Mouse (Mus musculus) olfactory bulb, adult 2 months (tissue): ENCODE data around the gene Ano6.

Experiments
- CTCF ChIP-seq: fragments of 200-500 bp; IDR thresholded peaks from 2 replicates; pipeline ENCODE4 v1.5.1; 2012; ENCODE audit warnings: low read depth, mild to moderate bottlenecking, low read length, moderate library complexity; ENCODE audit not compliant: insufficient read depth
- POLR2A ChIP-seq: fragments of 200-500 bp; IDR thresholded peaks from 2 replicates; pipeline ENCODE4 v1.6.1; 2012; ENCODE audit warnings: mild to moderate bottlenecking, low read depth, low read length, moderate library complexity; ENCODE audit not compliant: insufficient read depth

DNA sequence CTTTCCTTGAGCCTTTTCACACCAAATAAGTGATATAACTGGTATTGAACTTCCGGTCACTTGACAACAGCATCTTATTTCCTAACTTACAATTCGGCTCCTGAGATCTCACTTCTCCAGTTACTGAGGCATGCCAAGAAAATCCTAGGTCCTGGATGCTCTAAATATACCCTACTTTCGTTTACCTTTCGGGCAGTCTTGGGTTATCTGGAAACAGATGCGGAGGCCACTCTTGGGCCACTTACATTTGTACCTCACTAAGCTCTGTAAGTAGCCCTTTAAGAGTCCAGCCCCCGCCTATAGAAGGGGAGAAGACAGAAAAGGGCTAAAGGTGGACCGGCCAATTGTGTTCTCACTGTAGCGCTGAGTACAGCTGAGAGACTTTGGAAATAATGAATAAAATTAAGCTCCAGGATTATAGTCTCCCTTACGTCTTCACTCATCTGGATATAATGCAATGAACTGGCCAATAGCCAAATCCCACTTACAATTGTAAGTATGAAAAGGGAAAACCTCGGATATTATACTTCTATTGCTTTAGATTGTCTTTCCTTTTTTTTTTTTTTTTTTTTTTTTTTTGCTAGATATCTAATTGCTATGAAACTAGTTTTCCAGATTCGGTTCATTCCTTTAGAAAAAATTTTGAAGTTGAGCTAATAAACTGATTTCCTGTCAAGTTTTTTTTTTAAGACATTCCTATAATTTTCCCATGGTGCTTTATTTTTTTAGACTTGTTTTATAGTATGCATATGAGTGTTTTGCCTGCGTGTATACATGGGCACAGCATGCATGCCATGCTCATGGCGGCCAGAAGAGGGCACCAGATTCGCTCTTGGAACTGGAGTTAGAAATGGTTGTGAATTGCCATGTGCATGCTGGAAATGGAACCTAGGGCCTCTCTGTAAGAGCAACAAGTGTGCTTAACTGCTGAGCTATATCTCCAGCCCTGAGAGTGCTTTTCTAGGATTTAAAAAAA, 17.5 kb upstream of the Ano6 start:
- TF ChIP-seq CTCF (peak; percentile 41; the same call in 1 of the 2 replicates), POLR2A (no peak)
